Mouse (Mus musculus): ENCODE data around the gene Ccdc124.
"Not testable (repeated sequence)": the region's sequence is repeated elsewhere in the genome, so short reads cannot be mapped to it uniquely, and the experiment has no call there.

Gene Ccdc124

DNA sequence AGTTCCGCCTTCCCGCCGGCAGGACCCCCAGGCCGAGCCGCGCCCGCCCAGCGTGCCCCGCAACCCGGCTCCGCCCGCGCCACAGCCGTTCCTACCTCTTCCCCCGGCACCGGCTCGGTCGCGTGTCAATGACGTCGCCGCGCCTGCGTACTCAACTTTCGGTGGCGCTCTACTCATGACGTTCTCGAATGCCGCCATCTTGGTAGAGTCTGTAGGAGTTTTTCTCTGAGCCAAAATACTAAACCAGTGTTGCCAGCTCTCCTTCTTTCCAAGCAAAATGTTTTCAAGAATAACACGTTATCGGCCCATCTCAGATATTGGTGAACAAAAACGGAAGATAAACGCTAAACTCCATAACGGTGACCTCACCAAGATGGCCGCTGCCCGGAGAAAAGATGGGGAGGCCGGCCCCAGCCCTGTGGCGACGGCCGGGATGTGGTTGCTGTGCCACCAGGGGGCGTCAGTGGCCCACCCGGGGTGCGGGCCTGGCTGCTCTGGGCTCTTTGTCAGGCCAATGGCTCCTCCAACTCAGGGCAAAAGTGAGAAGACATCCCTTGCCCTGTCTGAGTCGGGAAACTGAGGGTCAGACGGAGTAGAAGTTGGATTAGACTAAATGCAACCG, at the start of gene Ccdc124:
Gene Ccdc124, minus strand, starts transcription at position 572 of the 622 bp plus-strand sequence.
- DNase-seq: peak; percentile 96 to 98

DNA sequence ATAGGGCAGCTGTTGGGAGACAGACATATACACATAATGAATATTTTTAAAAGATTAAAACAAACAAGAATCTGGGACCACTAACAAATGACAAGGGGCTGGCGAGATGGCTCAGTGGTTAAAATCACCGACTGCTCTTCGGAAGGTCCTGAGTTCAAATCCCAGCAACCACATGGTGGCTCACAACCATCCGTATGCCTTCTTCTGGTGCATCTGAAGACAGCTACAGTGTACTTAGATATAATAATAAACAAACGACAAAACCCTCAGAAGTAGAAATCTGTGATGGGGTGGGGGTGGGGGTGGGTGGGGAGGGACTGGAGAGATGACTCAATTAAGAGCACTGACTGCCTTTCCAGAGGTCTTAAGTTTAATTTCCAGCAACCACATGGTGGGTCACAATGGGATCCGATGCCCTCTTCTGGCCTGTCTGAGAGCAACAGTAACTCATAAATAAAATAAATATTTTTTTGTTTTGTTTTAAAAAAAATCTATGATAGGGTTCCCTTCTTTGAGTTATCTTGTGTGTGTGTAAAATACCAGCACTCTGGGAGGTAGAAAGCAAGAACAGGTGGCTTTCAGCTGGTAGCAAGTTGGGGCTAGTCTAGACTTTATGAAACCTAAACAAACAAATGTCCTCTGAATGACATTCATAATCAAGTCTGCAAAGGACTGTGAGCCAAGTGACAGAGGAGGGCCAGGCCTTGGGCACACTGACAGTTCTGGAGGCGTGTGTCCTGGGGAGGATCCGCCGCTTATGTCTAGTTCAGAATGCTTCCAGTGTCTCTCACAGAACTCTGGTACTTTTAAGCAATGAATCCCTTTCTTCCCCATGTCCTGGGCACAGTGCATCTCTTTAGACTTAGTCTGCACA, 46.6 kb upstream of the Ccdc124 start:
- DNase-seq: no peak

- DNase-seq: no peak
Measured at GRCm38 (mm10) chr8:70914704-70915103, 41.0 kb upstream of the Ccdc124 start.

DNA sequence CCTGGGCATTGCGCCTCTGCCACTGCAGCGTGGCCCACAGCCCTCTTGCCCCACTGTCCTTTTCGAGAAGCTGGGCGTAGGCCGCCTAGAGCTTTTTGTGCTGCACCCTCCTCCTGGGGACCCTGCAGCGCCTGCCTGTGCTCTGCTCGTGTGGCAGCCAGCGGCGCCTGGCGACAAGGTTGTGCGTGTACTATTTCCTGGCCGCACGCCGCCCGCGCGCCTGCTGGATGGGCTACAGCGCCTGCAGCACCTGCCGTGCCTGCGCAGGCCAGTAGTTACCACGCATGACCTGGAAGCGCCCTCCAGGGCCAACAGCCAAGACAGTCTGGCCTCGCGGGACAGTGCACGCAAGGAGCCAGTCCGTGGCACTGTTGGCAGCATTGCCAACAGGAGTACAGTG, 39.8 kb upstream of the Ccdc124 start:
- DNase-seq: no peak

DNA sequence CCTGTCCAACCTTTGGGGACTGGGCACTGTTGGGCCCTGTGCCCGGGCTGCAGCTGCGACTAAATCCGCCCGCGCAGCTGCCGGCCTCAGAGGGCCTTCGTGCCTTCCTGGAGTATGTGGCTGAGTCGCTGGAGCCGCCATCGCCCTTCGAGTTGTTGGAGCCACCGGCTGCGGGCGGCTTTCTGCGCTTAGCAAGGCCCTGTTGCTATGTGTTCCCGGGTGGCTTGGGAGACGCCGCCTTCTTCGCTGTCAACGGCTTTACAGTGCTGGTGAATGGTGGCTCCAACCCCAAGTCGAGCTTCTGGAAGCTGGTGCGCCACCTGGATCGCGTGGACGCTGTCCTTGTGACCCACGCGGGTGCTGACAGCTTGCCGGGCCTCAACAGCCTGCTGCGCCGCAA, 39.2 kb upstream of the Ccdc124 start:
- DNase-seq: no peak

DNA sequence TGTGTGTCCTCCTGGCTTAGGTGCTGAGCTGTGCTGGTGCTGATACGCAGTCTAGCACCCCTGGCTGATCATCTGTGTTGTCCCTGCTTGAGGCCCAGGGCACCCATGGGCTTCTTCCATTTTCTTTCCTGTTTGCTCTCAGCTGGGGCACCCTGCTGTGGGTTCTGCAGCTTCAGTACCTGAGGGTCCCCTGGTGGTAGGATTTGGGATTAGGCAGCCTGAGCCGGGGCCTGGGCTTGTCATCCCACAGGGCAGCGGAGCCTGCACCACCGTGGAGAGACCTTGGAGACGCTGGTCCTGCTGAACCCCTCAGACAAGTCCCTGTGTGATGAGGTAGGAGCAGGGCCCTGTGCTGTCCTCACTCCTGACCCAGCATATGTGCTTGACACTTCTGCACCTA, 37.9 kb upstream of the Ccdc124 start:
- peak in 1 of 2 experiments; percentile 46 for DNase-seq

GRCm38 (mm10) chr8:70907518-70907917, 33.8 kb upstream of the Ccdc124 start:
- DNase-seq: no peak

- peak; percentile 93 to 95 for DNase-seq
Measured at GRCm38 (mm10) chr8:70905831-70906736, 32.3 kb upstream of the Ccdc124 start, which contains the start of gene Map1s. Gene Map1s, plus strand, starts transcription at chr8:70905932.

- DNase-seq: no peak
Measured at GRCm38 (mm10) chr8:70905463-70905830, 31.7 kb upstream of the Ccdc124 start.

- peak in 1 of 2 experiments; percentile 31 for DNase-seq
Measured at GRCm38 (mm10) chr8:70904532-70904931, 30.8 kb upstream of the Ccdc124 start.

DNA sequence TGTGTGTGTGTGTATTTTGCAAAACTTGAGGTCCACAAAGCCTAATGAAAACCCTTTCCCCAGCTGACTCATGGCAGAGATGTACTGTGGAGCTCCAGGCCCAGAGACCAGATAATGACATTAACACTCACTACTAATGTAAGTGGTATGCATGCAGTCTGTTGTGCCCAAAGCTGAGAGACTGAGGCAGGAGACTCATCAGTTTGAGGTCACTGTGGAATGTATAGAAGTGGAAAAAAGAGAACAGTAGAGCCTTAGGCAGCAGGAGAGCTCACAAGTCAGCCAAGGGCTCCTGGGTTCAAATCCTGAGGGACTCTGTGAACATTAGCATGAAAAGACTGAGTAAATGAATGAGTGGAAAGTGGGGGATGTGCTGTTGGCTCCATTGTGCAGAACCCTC, 29.8 kb upstream of the Ccdc124 start:
- DNase-seq: no peak

DNA sequence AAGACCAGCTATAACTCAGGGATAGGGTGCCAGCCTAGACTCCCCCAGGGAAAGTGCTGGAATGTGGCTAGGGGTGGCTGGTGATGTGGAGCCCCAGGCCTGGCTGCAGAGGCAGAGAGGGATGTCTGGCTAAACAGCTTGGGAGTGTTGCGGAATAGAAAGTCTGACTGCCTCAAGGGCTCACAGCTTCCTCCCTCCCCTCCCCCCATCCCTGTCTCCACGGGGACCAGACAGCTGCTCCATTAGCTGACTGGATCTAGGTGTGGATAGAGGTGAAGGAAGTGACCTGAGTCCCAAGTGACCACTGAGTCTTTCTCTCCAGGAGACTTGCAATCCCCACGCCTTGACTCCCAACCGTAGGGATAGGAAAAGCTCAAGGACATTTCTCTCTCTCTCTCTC, 29.4 kb upstream of the Ccdc124 start:
- DNase-seq: no peak

- DNase-seq: peak in 1 of 2 experiments; percentile 44
Measured at GRCm38 (mm10) chr8:70902211-70902610, 28.5 kb upstream of the Ccdc124 start.

DNA sequence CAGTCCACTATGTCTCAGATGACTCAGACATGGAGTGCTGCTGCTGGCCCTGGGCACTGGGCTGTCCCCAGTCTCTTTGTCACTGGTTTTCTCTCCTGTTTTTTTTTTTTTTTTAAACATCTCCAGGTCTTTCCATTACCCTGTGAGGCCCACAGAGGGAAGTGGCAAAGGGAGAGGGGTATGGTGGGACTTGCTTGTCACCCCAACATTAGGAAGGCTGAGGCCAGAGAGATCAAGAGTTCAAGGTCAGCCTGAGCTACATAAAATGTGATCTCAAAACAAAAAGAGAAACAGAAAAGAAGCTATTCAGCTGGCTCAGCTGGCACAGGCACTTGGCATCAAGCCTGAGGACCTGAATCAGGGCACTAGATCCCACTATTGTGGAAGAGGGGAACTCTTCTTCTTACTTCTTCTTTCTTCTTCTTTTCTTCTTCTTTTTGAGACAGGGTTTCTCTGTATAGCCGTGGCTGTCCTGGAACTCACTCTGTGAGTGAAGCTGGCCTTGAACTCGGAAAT, 27.2 kb upstream of the Ccdc124 start:
- DNase-seq: no peak

DNA sequence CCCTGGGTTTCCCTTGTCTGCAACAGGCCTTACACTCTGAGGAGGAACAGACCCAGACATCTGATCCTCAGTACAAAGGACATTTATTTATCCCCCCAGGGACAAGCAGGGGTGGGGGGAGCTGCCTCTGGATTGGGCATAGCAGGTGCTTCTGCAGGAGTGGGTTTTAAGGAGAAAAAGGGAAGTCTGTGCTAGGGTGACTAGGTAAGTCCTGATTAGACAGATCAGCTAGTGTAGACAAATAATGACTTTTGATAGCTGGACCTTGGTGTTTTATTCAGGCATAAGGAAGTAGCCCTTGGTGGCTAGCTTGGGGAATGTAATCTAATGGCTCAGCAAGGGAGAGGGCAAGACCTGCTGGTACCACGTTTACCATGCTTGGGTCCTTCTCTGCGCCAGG, 25.5 kb upstream of the Ccdc124 start:
- no peak for DNase-seq

GRCm38 (mm10) chr8:70898661-70899198, 25.0 kb upstream of the Ccdc124 start:
- DNase-seq: no peak

DNA sequence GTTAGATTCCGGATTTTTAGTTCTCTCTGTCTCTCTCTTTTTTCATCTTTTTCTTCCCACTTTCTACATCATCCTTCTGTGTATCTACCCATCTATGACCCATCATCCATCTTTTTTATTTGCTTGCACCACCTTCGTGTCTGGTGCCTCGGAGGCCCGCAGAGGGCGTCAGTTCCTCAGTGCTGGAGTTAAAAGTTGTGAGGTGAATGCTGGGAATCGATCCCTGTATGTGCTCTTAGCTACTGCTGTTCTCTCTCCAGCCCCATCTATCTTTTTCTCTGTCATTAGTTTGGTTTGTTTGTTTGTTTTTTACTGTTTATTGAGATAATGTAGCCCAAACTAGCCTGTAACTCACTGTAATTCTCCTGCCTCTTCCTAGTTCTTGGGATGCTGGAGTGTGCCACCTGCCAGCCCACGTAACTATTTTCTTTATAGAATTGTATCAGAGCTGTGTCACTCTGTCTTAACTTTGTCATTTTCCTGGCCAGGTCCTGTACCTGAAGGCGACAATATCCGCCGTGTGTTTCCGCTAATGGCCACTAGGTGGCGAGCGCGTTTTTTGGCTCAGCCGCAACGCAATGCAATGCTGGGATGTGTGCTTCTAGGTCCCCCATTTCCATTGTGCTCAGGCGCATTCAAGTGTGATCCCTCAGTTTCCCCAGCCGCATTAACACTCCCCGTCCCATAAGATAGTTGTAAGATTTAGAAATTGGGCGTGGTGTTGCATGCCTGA, 24.1 kb upstream of the Ccdc124 start:
- DNase-seq: peak; percentile 92 to 93

GRCm38 (mm10) chr8:70897021-70897680, 23.4 kb upstream of the Ccdc124 start, which contains the start of gene Rpl18a:
Gene Rpl18a, minus strand, starts transcription at chr8:70897412.
- DNase-seq: peak; percentile 94 to 97

- DNase-seq: no peak
Measured at GRCm38 (mm10) chr8:70896316-70897020, 22.7 kb upstream of the Ccdc124 start.

- DNase-seq: not testable (repeated sequence)
Measured at GRCm38 (mm10) chr8:70895571-70896259, 22.0 kb upstream of the Ccdc124 start.

Measured in kidney, postnatal 4 days (tissue).